Mouse (Mus musculus) gastrocnemius, postnatal 4 days (tissue): ENCODE data around the gene Mgp. TPM values are rescaled to one million over a fixed set of nuclear protein-coding genes. Genes with fewer than 3 reads are reported as not detected.
"Not testable (repeated sequence)": the region's sequence is repeated elsewhere in the genome, so short reads cannot be mapped to it uniquely, and the experiment has no call there.

Source experiments
- DNase-seq, 2 experiments: peaks; one replicate each; pipeline ENCODE4 v3.0.0; 2021 to 2022; ENCODE audit warnings: low spot score in 2 of 2, mixed read lengths in 2 of 2
- total RNA-seq, 2 experiments: library from RNA; stranded (reverse); gene quantifications; 2 replicates each; pipeline ENCODE4 v1.2.3; 2021

Mgp gene
- total RNA-seq, 2 experiments from 2014 or later: 73.6 to 120 TPM

- DNase-seq: no peak
Observed at GRCm38 (mm10) chr6:136898954-136899353, 23.3 kb upstream of the Mgp start.

DNA sequence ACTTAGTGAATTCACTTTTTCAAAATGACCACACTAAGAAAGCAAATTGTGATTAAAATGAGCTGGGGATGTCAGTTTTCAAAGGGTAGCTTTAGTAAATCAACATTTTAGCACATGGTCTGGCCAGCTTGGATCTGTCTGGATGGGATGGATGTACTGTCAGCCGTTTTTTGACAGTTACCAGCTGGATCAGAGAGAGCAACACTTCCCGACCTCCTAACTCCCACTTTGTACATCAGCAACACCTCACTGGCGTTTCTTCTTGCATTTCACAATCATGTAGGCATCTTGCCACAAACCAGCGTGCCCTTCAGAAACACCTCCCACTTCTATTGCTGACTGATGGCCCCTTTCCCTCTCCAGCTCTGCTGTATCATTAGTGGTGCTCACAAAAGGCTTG is 22.6 kb upstream of the Mgp start:
- DNase-seq: no peak

DNA sequence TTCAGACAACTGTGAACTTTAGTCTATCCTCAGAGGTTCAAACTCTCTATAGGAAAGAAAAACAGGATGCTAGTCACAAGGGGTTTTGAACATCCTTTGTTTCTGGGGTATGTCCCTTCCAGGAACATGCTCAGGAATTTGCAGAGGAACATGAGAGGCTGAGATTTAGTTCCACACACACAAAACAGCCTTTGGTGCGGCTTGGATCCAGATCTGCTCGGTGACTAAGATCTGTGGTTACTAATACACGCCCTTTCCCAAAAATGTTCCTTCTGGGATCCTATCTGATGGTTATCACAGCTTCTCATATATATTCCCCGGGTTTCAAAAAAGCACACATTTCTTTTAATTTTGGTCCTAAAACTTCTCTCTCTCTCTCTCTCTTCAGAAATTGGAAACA is 22.2 kb upstream of the Mgp start:
- DNase-seq: no peak

DNA sequence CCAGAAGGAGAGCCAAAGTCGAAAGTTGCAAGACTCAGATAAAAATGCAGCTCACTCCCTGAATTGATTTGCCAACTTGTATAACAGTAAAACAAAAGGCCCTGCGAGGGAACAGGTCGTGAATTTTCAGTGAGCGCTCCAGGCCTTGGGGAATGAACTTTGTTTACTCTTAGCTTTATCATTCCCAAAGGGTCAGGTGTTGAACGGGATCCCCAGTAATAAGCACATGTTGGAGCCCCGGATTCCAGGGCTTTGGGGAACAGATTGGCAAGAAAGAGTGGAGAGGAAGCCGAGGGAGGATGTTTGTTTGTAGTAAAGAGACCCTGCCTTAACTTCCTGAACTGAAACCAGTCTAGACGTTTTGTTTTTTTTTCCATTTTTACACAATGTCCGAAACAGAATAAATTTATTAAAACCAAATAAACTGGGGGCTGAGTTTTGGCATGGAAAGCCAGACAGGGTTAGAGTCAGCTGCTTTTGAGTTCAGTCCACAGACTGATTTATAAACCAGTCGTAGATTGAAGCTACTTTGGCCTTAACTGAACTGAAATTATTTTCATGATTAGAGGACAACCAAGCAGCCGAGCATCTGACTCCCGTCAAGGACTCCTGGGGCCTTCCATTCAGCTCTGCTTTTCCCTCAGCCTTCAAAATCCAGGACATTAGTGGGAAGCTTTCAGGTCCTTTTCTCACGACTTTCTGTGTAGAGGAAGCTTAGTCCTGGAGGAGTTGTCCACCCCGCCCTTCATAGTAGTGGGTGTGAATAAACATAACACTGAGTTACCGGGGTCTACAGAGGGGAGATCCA is 19.1 kb upstream of the Mgp start:
- DNase-seq: no peak

DNA sequence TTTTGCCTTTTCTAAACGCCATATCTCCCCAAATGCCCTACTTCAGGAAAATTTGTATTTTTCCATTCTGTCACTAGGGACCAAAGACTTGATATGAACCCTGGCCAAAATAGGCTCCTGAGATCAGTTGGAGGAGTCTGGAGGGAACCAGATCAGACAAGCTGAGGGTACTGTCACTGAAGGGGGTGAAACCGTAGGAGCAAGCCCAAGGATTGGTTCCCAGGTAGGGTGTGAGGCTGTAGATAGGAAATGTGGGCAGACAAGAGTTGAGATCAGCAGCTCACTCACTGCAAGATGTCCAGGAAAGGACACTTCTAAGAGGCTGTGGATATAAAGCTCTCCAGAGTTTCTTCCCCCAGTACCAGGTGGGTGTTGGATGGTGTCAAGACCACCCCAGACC is 16.4 kb upstream of the Mgp start:
- DNase-seq: no peak

- DNase-seq: no peak
Observed at GRCm38 (mm10) chr6:136889554-136889953, 13.9 kb upstream of the Mgp start.

DNA sequence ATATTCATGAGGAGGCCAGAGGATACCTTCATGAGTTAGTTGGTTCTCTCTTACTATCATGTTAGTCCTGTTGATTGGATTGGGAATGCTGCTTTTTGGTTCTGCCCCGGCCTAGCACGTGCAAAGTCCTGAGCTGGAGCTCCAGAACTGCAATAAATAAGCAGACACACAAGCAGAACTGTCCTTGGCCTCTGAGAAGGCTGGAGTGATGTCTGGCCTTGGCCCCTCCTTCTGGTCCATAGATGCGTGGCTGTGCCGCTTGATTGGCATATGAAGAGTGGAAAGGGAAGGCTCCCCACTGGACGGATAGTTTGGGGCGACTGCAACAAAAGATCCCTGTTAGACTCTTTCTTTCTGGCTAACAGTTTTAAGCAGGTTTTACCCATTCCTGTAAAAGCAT is 13.4 kb upstream of the Mgp start:
- DNase-seq: no peak

- DNase-seq: peak in 1 of 2 experiments; percentile 31
Observed at GRCm38 (mm10) chr6:136887854-136888253, 12.2 kb upstream of the Mgp start.

- DNase-seq: not testable (repeated sequence)
Observed at GRCm38 (mm10) chr6:136884766-136885165, 9.1 kb upstream of the Mgp start.

DNA sequence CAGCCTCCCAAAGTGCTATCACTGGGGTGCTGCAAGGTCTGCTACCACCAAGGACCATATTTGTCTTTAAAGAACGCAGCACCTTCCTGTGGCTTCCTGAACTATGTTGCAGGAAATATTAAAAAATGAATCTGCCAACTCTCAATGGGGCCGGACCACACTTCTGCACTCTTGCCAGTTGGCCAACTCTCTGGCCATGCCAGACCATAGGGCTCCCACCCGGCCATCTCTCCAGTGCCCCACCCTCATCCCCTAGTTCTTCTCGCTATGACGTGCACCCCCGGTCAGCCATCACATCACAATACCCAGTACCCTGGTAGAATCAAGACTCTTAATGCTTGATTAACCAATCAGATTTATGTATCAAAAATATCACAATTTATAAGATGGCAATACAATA is 8.3 kb upstream of the Mgp start:
- no peak for DNase-seq

DNA sequence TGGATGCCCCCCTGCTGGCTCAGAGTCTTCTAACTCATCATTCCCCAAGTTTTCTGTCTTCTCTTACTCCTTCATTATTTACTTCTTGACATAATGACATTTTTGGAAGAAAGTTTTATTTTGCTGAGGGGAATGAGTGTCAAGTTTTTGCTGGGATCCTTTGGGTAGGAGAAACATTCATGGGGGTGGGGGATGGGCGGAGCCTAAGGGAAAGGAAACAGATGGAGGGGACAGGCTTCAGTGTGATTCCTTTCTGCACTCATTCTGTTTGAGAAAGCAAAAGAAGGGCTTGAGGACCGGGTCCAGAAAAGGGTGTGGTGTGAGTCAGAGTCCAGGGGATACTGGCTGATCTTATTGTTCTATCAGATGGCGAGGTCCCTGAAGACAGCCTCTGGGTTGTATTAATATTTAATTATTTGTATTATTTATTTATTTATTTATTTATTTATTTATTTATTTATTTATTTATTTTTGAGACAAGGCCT is 7.8 kb upstream of the Mgp start:
- DNase-seq: no peak

GRCm38 (mm10) chr6:136881678-136882077 is 6.1 kb upstream of the Mgp start:
- DNase-seq: no peak

DNA sequence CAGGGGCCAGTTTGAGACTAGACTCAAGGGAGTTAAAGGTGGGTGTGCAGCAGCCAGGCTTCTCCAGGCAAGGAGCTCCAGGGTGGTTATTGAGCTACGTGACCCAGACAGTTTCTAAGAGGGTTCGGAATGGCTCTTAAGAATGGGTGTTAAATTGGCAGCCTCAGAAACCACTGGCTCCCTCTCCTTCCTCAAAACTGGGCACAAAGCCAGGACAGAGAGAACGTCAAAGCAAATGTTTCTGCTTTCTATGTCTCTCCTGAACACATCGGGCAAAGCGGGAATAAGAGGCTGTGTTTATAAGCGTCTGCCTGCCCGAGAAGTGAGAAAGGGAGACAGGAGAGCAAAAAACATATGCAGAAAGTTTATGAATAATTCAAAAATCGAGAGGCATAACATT is 1.0 kb downstream of the Mgp start:
- DNase-seq: no peak

- DNase-seq: no peak
Observed at GRCm38 (mm10) chr6:136868921-136869320, 6.7 kb downstream of the Mgp start.

- no peak for DNase-seq
Observed at GRCm38 (mm10) chr6:136866150-136866549, 9.5 kb downstream of the Mgp start.

GRCm38 (mm10) chr6:136865360-136865759 is 10.3 kb downstream of the Mgp start:
- DNase-seq: no peak

DNA sequence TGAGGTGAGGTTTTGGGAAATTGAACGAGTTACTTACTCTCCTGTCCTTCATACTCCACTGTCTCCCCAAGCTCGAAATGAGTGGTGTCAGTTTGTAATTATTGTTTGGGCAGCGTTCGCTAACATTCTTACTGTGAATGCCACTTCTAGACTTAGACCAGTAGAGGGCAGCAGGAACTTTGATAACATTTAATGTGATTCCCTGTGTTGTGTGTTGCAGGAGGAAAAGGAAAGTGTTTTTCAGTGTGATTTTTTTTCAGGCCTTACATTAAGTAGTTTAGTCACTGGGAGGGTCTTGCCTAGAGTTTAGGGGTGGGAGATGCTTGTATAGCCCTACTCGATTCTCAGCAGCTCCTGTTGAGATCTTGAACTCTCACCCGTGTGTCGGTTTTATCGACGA is 14.6 kb downstream of the Mgp start:
- no peak for DNase-seq

DNA sequence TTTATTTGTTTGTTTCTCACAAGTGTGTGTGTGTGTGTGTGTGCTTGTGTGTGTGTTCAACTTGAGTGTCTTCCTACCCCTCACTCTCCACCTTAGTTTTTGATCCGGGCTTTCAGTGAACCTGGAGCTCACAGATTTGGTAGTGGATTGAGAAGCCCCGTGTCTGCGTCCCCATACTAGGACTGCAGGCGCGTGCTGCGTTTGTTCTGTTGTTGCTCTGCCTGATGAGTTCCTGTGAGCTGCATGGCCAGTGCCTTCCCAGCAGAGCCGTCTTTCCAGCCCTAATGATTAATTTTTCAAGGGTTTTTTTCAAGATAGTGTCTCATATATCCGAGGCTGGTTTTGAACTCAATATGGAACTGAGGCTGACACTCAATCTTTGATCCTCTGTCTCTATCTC is 17.2 kb downstream of the Mgp start:
- DNase-seq: no peak

GRCm38 (mm10) chr6:136857873-136858260 is 17.8 kb downstream of the Mgp start:
- DNase-seq: no peak

DNA sequence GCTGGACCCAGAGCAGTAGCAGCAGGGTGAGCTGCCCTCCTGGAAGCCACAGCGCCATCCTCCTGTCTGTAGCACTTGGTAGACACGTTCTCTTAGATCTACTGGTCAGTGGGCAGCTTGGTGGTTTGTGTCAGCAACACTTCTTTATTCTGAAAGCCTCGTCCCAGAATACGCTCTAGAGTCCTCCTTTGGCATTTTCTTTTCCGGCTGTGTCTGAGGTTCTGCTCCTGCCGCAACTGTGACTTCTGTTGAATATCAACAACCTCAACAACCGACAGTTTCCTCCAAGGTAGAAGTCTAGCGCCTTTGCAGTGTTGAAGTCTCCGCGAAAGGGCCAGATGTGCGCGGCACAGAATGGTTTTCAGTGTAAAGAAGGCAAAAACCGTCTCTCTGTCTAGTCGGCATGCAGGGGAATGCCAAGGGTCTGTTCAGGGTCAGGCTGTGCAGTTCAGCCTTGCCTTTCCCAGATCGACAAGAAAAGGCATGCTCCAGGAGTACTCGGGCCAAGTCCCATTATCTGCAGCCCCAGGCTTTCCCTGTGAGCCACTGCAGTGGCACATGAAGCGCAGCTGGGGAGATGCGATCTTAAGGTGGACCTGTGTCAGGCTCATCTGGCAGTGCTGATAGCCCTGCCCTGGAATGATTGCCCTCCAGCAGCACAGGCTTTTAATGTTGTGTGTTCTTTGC is 18.3 kb downstream of the Mgp start, which contains the start of gene Art4:
Gene Art4, minus strand, starts transcription at position 548 of the 687 bp plus-strand sequence.
- DNase-seq: no peak

GRCm38 (mm10) chr6:136856071-136856636 is 19.5 kb downstream of the Mgp start:
- no peak for DNase-seq

DNA sequence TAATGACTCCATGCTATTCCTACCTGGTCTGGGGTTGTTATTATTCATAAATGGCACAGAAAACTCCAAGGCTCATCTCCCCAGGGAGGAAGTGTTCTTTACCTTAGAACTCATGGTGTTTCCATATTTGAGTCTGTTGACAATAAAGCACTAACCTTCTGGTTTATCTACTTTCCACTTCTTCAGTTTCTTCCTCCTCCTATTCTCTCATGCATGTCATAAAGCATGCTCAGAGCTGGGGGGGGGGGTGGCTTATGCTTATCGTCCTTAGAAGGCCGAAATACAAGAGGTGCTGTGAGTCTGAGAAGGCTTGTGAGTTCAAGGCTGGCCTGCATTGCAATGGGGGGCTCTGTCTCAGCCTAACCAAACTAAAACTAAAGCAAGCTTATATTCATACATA is 20.4 kb downstream of the Mgp start:
- no peak for DNase-seq
